Mouse (Mus musculus) thymus, adult 2 months (tissue): Measurements from ENCODE around the gene Mab21l3. TPM values are rescaled to one million over a fixed set of nuclear protein-coding genes. Genes with fewer than 3 reads are reported as not detected.

Experiments
- DNase-seq: peaks from one replicate; pipeline ENCODE4 v3.0.0; 2021
- H3K27ac ChIP-seq: fragments of 200-500 bp; 2 replicates; pipeline ENCODE4 v1.5.1; 2012; ENCODE audit warnings: low read length, control low read depth; ENCODE audit not compliant: control insufficient read depth, insufficient read depth
- H3K27me3 ChIP-seq: fragments of 200-500 bp; 2 replicates; pipeline ENCODE4 v1.6.1; 2012; ENCODE audit warnings: mild to moderate bottlenecking, low read length, moderate library complexity, mixed read lengths; ENCODE audit not compliant: control insufficient read depth, insufficient read depth
- H3K36me3 ChIP-seq: fragments of 200-500 bp; 2 replicates; pipeline ENCODE4 v1.6.1; 2012; ENCODE audit warnings: mild to moderate bottlenecking, low read length, moderate library complexity; ENCODE audit not compliant: control insufficient read depth, insufficient read depth
- H3K4me1 ChIP-seq: fragments of 200-500 bp; replicated peaks from 2 replicates; pipeline ENCODE4 v1.6.1; 2012; ENCODE audit warnings: low read length; ENCODE audit not compliant: control insufficient read depth, insufficient read depth
- H3K4me3 ChIP-seq: fragments of 200-500 bp; 2 replicates; pipeline ENCODE4 v1.5.1; 2012; ENCODE audit warnings: mild to moderate bottlenecking, low read length, control low read depth, moderate library complexity; ENCODE audit not compliant: control insufficient read depth, insufficient read depth
- CTCF ChIP-seq: fragments of 200-500 bp; IDR thresholded peaks from 2 replicates; pipeline ENCODE4 v1.5.1; 2012; ENCODE audit warnings: mild to moderate bottlenecking, control low read depth, low read length, moderate library complexity, borderline replicate concordance; ENCODE audit not compliant: control insufficient read depth, poor library complexity, insufficient read depth; ENCODE audit errors: extremely low read depth
- POLR2A ChIP-seq: fragments of 200-500 bp; IDR thresholded peaks from 2 replicates; pipeline ENCODE4 v1.6.1; 2012; ENCODE audit warnings: mild to moderate bottlenecking, low read length, control low read depth, moderate library complexity; ENCODE audit not compliant: control insufficient read depth, poor library complexity, insufficient read depth; ENCODE audit errors: extremely low read depth
- WGBS: fragments of 180-500 bp; shearing (Covaris S2); methylation state at CpG from one replicate; pipeline ENCODE4 v1.1.7; 2018; 5-methylcytosine and 5-hydroxymethylcytosine counted together
- polyA plus RNA-seq: library from polyadenylated mRNA; depleted of rRNA; stranded (reverse); fragments of >200 nt; gene quantifications from 2 replicates; pipeline ENCODE4 v1.2.3, GENCODE M21; 2012; rRNA removed

Mab21l3 gene
- 3.6 and 4.0 TPM in 2 replicates for polyA plus RNA-seq

- TF ChIP-seq POLR2A (no peak), CTCF (no peak)
- Histone ChIP-seq H3K4me3 (no peak within 1 kb of the TSS), H3K27ac (no peak within 1 kb of the TSS), H3K4me1 (no peaks in the 10 kb centered on the region), H3K36me3 (no peaks in the 10 kb centered on the region), H3K27me3 (no peaks in the 10 kb centered on the region)
- 76% methylated on average over 5 of the region's 5 CpGs for WGBS
- DNase-seq = no peak
Observed at GRCm38 (mm10) chr3:101848816-101849215, at the start of gene Mab21l3. Gene Mab21l3, minus strand, starts transcription at chr3:101848959.

- TF ChIP-seq CTCF (no peak), POLR2A (no peak)
- Histone ChIP-seq H3K27me3 (no peaks in the 10 kb centered on the region), H3K36me3 (no peaks in the 10 kb centered on the region), H3K4me3 (no peak overlapping the region), H3K27ac (no peak overlapping the region), H3K4me1 (no peaks in the 10 kb centered on the region)
- WGBS = 96% methylated on average over 15 of the region's 15 CpGs
- DNase-seq = no peak
Observed at GRCm38 (mm10) chr3:101897377-101897974, 48.7 kb upstream of the Mab21l3 start.

- DNase-seq = peak; percentile 80
- WGBS = 46% methylated on average over 9 of the region's 9 CpGs
- H3K27ac ChIP-seq = no peak overlapping the region
- no peak for TF ChIP-seq POLR2A
- TF ChIP-seq CTCF = peak; percentile 70; the same call in 1 of the 2 replicates
- no peaks in the 10 kb centered on the region for H3K36me3 ChIP-seq
- H3K27me3 ChIP-seq = no peaks in the 10 kb centered on the region
- H3K4me1 ChIP-seq = no peaks in the 10 kb centered on the region
- no peak overlapping the region for H3K4me3 ChIP-seq
Observed at GRCm38 (mm10) chr3:101896893-101897292, 48.1 kb upstream of the Mab21l3 start.

DNA sequence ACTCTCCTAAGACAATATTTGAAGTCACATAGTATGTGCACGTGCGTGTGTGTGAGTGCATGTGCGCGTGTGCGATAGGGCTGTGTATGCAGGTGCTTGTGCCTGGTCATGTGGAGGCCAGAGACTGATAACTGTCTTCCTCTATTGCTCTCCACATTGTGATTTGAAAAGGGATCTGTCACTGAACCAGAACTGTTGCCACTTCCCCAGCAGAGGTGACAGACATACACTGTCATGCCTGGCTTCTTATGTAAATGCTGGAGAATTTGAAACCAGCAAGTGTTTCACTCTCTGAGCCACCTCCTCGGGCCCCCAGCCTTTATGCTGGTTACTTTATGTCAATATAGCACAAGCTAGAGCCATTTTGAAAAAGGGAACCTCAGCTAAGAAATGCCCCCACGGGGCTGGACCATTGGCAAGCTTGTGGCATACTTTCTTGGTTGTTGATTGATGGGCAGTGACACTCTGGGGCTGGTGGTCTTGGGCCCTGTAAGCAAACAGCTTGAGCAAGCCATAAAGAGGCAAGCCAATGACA lies 46.7 kb upstream of the Mab21l3 start:
- WGBS = 86% methylated on average over 7 of the region's 7 CpGs
- H3K27ac ChIP-seq = no peak overlapping the region
- TF ChIP-seq CTCF = no peak
- TF ChIP-seq POLR2A = no peak

GRCm38 (mm10) chr3:101885591-101885990 lies 36.8 kb upstream of the Mab21l3 start:
- 88% methylated on average over 3 of the region's 3 CpGs for WGBS
- no peak for DNase-seq
- TF ChIP-seq CTCF (no peak), POLR2A (no peak)
- H3K27me3 ChIP-seq = no peaks in the 10 kb centered on the region
- H3K36me3 ChIP-seq = no peaks in the 10 kb centered on the region
- H3K27ac ChIP-seq = no peak overlapping the region
- no peak overlapping the region for H3K4me3 ChIP-seq
- peaks cover 7% of the 10 kb centered on the region for H3K4me1 ChIP-seq

More for the DNA sequence above, 46.7 kb upstream of the Mab21l3 start:
- Histone ChIP-seq H3K36me3 (no peaks in the 10 kb centered on the region), H3K4me1 (no peaks in the 10 kb centered on the region), H3K4me3 (no peak overlapping the region), H3K27me3 (no peaks in the 10 kb centered on the region)
- DNase-seq = no peak

DNA sequence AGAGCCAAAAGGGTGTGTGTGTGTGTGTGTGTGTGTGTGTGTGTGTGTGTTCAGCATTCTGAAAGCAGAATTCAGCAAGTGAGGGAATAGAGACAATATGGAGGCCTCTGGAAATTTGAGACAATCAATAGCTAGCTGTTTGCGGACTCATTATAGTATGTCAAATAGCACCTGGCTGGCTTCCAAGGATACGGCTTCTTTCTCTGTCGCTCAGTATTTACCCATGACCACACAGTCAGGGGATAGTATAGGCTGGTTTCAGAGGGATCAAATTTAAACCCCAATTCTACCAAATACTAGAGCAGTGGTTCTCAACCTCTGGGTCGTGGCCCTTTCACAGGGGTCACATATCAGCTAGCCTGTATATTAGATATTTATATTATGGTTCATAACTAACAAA lies 36.3 kb upstream of the Mab21l3 start:
- TF ChIP-seq CTCF (no peak), POLR2A (no peak)
- H3K4me3 ChIP-seq = no peak overlapping the region
- WGBS = 97% methylated on average over 4 of the region's 4 CpGs
- no peak overlapping the region for H3K27ac ChIP-seq
- H3K36me3 ChIP-seq = no peaks in the 10 kb centered on the region
- no peak for DNase-seq
- peaks cover 7% of the 10 kb centered on the region for H3K4me1 ChIP-seq
- no peaks in the 10 kb centered on the region for H3K27me3 ChIP-seq
